Mouse (Mus musculus) bone marrow, adult 2 months (tissue): Measurements from ENCODE around the gene Cog4. TPM values are rescaled to one million over a fixed set of nuclear protein-coding genes. Genes with fewer than 3 reads are reported as not detected.

ENCODE experiments used
- H3K27ac ChIP-seq: fragments of 200-500 bp; 2 replicates; pipeline ENCODE4 v1.5.1; 2012; ENCODE audit warnings: low read depth, mild to moderate bottlenecking, control low read depth, inconsistent platforms, low read length; ENCODE audit not compliant: control insufficient read depth, poor library complexity, insufficient read depth
- H3K4me1 ChIP-seq: fragments of 200-500 bp; 2 replicates; pipeline ENCODE4 v1.6.1; 2011; ENCODE audit warnings: low read length; ENCODE audit not compliant: control insufficient read depth, insufficient read depth
- H3K4me3 ChIP-seq: fragments of 200-500 bp; replicated peaks from 2 replicates; pipeline ENCODE3; 2011; ENCODE audit warnings: mild to moderate bottlenecking, low read depth, low read length, control low read depth; ENCODE audit not compliant: control insufficient read depth
- CTCF ChIP-seq: fragments of 200-500 bp; IDR thresholded peaks from 2 replicates; pipeline ENCODE4 v1.5.1; 2011; ENCODE audit warnings: low read length, control low read depth; ENCODE audit not compliant: control insufficient read depth, insufficient read depth
- POLR2A ChIP-seq: fragments of 200-500 bp; IDR thresholded peaks from 2 replicates; pipeline ENCODE4 v1.6.1; 2011; ENCODE audit warnings: low read depth, mild to moderate bottlenecking, control low read depth, low read length, borderline replicate concordance; ENCODE audit not compliant: control insufficient read depth
- WGBS: fragments of 180-500 bp; shearing (Covaris S2); methylation state at CpG from one replicate; pipeline ENCODE4 v1.1.7; 2018; 5-methylcytosine and 5-hydroxymethylcytosine counted together
- polyA plus RNA-seq: library from polyadenylated mRNA; stranded (reverse); fragments of >200 nt; gene quantifications from 2 replicates; pipeline ENCODE4 v1.2.4, GENCODE M21; 2011; ENCODE audit warnings: low replicate concordance; ENCODE audit not compliant: missing spikeins, insufficient read depth, insufficient read length

The Cog4 gene
- polyA plus RNA-seq, 1 experiment, result 59.9 TPM

- TF ChIP-seq POLR2A (no peak), CTCF (no peak)
- 94% methylated on average over 2 of the region's 2 CpGs for WGBS
- Histone ChIP-seq H3K27ac (no peak overlapping the region), H3K4me1 (no peaks in the 10 kb centered on the region), H3K4me3 (no peak overlapping the region)
Observed at GRCm38 (mm10) chr8:110870501-110870900, 24.1 kb downstream of the Cog4 start.

- no peak for TF ChIP-seq POLR2A
- TF ChIP-seq CTCF, result no peak
Observed at GRCm38 (mm10) chr8:110877862-110878261, 31.5 kb downstream of the Cog4 start.

GRCm38 (mm10) chr8:110881741-110882310 is 35.4 kb downstream of the Cog4 start:
- Histone ChIP-seq H3K27ac (no peak overlapping the region), H3K4me1 (no peaks in the 10 kb centered on the region), H3K4me3 (no peak overlapping the region)
- TF ChIP-seq CTCF (no peak), POLR2A (no peak)
- 93% methylated on average over 10 of the region's 10 CpGs for WGBS

More at GRCm38 (mm10) chr8:110877862-110878261, 31.5 kb downstream of the Cog4 start:
- Histone ChIP-seq H3K27ac (no peak overlapping the region), H3K4me1 (no peaks in the 10 kb centered on the region), H3K4me3 (no peak overlapping the region)
- WGBS, result 58% methylated on average over 4 of the region's 4 CpGs

- H3K4me1 ChIP-seq, result no peaks in the 10 kb centered on the region
- TF ChIP-seq CTCF, result no peak
- TF ChIP-seq POLR2A, result no peak
- no peak overlapping the region for H3K4me3 ChIP-seq
- no peak overlapping the region for H3K27ac ChIP-seq
- 93% methylated on average over 18 of the region's 18 CpGs for WGBS
Observed at GRCm38 (mm10) chr8:110883824-110884223, 37.4 kb downstream of the Cog4 start.

- WGBS, result 87% methylated on average over 3 of the region's 3 CpGs
- H3K4me1 ChIP-seq, result no peaks in the 10 kb centered on the region
- H3K4me3 ChIP-seq, result no peak overlapping the region
- no peak overlapping the region for H3K27ac ChIP-seq
- no peak for TF ChIP-seq POLR2A
- no peak for TF ChIP-seq CTCF
Observed at GRCm38 (mm10) chr8:110886634-110887033, 40.2 kb downstream of the Cog4 start.

- TF ChIP-seq POLR2A, result no peak
- Histone ChIP-seq H3K4me3 (no peak overlapping the region), H3K4me1 (no peaks in the 10 kb centered on the region), H3K27ac (no peak overlapping the region)
- WGBS, result 89% methylated on average over 10 of the region's 10 CpGs
Observed at GRCm38 (mm10) chr8:110887551-110887950, 41.2 kb downstream of the Cog4 start.

GRCm38 (mm10) chr8:110888441-110888840 is 42.0 kb downstream of the Cog4 start:
- WGBS, result 90% methylated on average over 8 of the region's 8 CpGs
- no peak overlapping the region for H3K4me3 ChIP-seq
- TF ChIP-seq CTCF (no peak), POLR2A (no peak)

GRCm38 (mm10) chr8:110888860-110889259 is 42.5 kb downstream of the Cog4 start:
- Histone ChIP-seq H3K4me3 (no peak overlapping the region), H3K27ac (no peak overlapping the region), H3K4me1 (no peaks in the 10 kb centered on the region)
- WGBS, result 92% methylated on average over 16 of the region's 16 CpGs
- TF ChIP-seq CTCF (no peak), POLR2A (no peak)

More at GRCm38 (mm10) chr8:110888441-110888840, 42.0 kb downstream of the Cog4 start:
- Histone ChIP-seq H3K4me1 (no peaks in the 10 kb centered on the region), H3K27ac (no peak overlapping the region)
